Mouse (Mus musculus) forebrain, embryonic 16.5 days (tissue): ENCODE data around the gene Cntf. TPM values are rescaled to one million over a fixed set of nuclear protein-coding genes. Genes with fewer than 3 reads are reported as not detected.

Experiments used
- ATAC-seq: fragments of 200-750 bp; cut with Nextera tagmentation; 2 replicates; pipeline ENCODE4 v1.8.0; 2017; ENCODE audit warnings: mild to moderate bottlenecking, moderate library complexity
- H3K27ac ChIP-seq: fragments of 300-500 bp; sonication (generic); 2 replicates; pipeline ENCODE4 v1.5.1; 2014; ENCODE audit warnings: low read length, control low read depth
- H3K27me3 ChIP-seq: fragments of 300-500 bp; sonication (generic); replicated peaks from 2 replicates; pipeline ENCODE4 v1.6.1; 2014; ENCODE audit warnings: low read length; ENCODE audit not compliant: control insufficient read depth, insufficient read depth
- H3K36me3 ChIP-seq: fragments of 300-500 bp; sonication (generic); 2 replicates; pipeline ENCODE4 v1.6.1; 2014; ENCODE audit not compliant: control insufficient read depth, insufficient read depth
- H3K4me1 ChIP-seq: fragments of 300-500 bp; sonication (generic); replicated peaks from 2 replicates; pipeline ENCODE4 v1.6.1; 2014; ENCODE audit warnings: low read length; ENCODE audit not compliant: control insufficient read depth, insufficient read depth
- H3K4me2 ChIP-seq: fragments of 300-500 bp; sonication (generic); 2 replicates; pipeline ENCODE4 v1.6.1; 2014; ENCODE audit warnings: mild to moderate bottlenecking, low read length, control low read depth
- H3K4me3 ChIP-seq: fragments of 300-500 bp; sonication (generic); replicated peaks from 2 replicates; pipeline ENCODE4 v1.5.1; 2014; ENCODE audit warnings: mild to moderate bottlenecking, low read length, control low read depth
- H3K9ac ChIP-seq: fragments of 300-500 bp; sonication (generic); replicated peaks from 2 replicates; pipeline ENCODE4 v1.6.1; 2014; ENCODE audit warnings: low read depth, low read length, control low read depth
- H3K9me3 ChIP-seq: fragments of 300-500 bp; sonication (generic); 2 replicates; pipeline ENCODE4 v1.6.1; 2016; ENCODE audit warnings: low read length; ENCODE audit not compliant: control insufficient read depth
- WGBS: fragments of 180-500 bp; shearing (Covaris S2); extraction: QIAGEN DNeasy Blood & Tissue Kit; methylation state at CpG from one replicate; pipeline ENCODE4 v1.1.7; 2014; 5-methylcytosine and 5-hydroxymethylcytosine counted together
- polyA plus RNA-seq: library from polyadenylated mRNA; unstranded; fragments of >200 nt; fragmentation: Nextera tagmentation; extraction: Ambion mirVana; gene quantifications from 2 replicates; pipeline ENCODE4 v1.2.1, GENCODE M21; 2015

The Cntf gene
- polyA plus RNA-seq, 1 experiment from 2014 or later = 1.3 TPM

GRCm38 (mm10) chr19:12786803-12787395, 21.5 kb upstream of the Cntf start:
- no peaks in the 10 kb centered on the region for H3K36me3 ChIP-seq
- no peak overlapping the region for H3K9ac ChIP-seq
- no peaks in the 10 kb centered on the region for H3K9me3 ChIP-seq
- 79% methylated on average over 2 of the region's 2 CpGs for WGBS
- H3K4me3 ChIP-seq = no peak overlapping the region
- no peak overlapping the region for H3K4me2 ChIP-seq
- no peak for ATAC-seq
- H3K4me1 ChIP-seq = peaks cover 5% of the 10 kb centered on the region
- no peak overlapping the region for H3K27ac ChIP-seq
- no peaks in the 10 kb centered on the region for H3K27me3 ChIP-seq

DNA sequence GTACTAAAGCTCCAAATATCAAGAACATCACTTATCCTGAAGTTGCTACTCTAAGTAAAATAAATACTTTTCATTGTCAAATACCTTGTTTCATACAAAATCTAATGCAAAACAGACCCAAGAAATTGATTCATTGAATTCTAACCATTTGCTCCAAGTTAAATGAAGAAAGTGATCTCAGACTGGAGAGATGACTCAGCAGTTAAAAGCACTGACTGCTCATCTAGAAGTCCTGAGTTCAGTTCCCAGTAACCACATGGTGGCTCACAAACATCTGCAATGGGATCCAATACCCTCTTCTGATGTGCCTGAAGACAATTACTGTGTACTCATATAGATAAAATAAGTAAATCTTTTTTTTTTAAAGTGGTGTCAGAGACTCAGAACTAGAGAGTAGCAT, 15.0 kb upstream of the Cntf start:
- no peak overlapping the region for H3K27ac ChIP-seq
- no peaks in the 10 kb centered on the region for H3K9me3 ChIP-seq
- no peaks in the 10 kb centered on the region for H3K4me1 ChIP-seq
- ATAC-seq = no peak
- H3K9ac ChIP-seq = no peak overlapping the region
- H3K4me3 ChIP-seq = no peak overlapping the region
- H3K4me2 ChIP-seq = no peak overlapping the region
- no peaks in the 10 kb centered on the region for H3K27me3 ChIP-seq
- peaks cover 11% of the 10 kb centered on the region for H3K36me3 ChIP-seq

- no peak overlapping the region for H3K9ac ChIP-seq
- no peaks in the 10 kb centered on the region for H3K4me1 ChIP-seq
- no peak overlapping the region for H3K4me3 ChIP-seq
- WGBS = 83% methylated on average over 5 of the region's 5 CpGs
- no peaks in the 10 kb centered on the region for H3K9me3 ChIP-seq
- H3K27me3 ChIP-seq = no peaks in the 10 kb centered on the region
- no peak for ATAC-seq
- H3K27ac ChIP-seq = no peak overlapping the region
- H3K36me3 ChIP-seq = peaks cover 15% of the 10 kb centered on the region
- H3K4me2 ChIP-seq = no peak overlapping the region
These were observed 5.5 kb upstream of the Cntf start for GRCm38 (mm10) chr19:12770888-12771287.

DNA sequence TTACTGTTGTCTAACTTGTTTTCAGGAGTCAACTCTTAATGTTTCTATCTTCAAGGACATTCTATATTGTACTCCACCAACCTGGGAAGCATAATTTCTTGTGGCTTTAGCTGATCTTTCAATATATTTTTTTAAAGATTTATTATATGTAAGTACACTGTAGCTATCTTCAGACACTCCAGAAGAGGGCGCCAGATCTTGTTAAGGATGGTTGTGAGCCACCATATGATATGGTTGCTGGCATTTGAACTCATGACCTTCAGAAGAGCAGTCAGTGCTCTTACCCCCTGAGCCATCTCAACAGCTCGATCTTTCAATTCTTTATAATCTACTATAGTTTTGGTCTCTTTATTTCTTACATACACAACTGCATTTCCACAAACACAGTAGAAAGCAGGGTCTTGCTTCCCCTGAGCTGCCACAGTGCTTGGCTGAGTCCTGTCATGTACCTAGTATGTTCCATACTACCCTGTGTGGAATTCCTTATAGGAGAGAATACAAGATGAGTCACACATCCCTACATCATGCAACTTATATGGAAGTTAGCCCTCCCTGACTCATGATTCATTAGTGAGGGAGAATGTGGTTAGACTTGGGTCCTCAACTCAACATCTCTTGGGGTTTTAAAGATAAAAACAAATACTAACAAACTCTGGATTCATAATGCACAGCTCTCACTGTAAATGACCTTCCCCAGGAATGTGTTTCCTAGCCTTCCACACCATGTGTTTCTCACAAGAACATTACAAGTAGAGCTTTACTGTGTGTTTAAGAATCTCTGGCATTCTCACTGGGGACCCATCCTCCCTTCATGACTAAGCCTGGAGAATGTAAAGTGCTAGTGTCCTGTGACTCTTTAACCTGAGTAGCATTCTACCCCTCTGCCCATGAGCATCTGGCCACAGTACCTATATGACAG, 3.0 kb downstream of the Cntf start:
- Histone ChIP-seq H3K27me3 (no peaks in the 10 kb centered on the region), H3K4me1 (0 out of 2 replicates have a peak, but pooled peaks cover 6% of the 10 kb centered on the region), H3K9ac (no peak overlapping the region), H3K9me3 (no peaks in the 10 kb centered on the region), H3K4me2 (no peak overlapping the region), H3K36me3 (peaks cover 15% of the 10 kb centered on the region), H3K4me3 (no peak overlapping the region), H3K27ac (no peak overlapping the region)
- 69% methylated on average over 2 of the region's 2 CpGs for WGBS
- ATAC-seq = no peak

GRCm38 (mm10) chr19:12759656-12760055, 5.8 kb downstream of the Cntf start:
- no peaks in the 10 kb centered on the region for H3K9me3 ChIP-seq
- no peaks in the 10 kb centered on the region for H3K27me3 ChIP-seq
- 29% methylated on average over 2 of the region's 2 CpGs for WGBS
- 0 out of 2 replicates have a peak, but pooled peaks cover 6% of the 10 kb centered on the region for H3K4me1 ChIP-seq
- H3K27ac ChIP-seq = no peak overlapping the region
- H3K4me3 ChIP-seq = no peak overlapping the region
- ATAC-seq = peak; percentile 80
- peaks cover 7% of the 10 kb centered on the region for H3K36me3 ChIP-seq
- H3K9ac ChIP-seq = no peak overlapping the region
- no peak overlapping the region for H3K4me2 ChIP-seq

DNA sequence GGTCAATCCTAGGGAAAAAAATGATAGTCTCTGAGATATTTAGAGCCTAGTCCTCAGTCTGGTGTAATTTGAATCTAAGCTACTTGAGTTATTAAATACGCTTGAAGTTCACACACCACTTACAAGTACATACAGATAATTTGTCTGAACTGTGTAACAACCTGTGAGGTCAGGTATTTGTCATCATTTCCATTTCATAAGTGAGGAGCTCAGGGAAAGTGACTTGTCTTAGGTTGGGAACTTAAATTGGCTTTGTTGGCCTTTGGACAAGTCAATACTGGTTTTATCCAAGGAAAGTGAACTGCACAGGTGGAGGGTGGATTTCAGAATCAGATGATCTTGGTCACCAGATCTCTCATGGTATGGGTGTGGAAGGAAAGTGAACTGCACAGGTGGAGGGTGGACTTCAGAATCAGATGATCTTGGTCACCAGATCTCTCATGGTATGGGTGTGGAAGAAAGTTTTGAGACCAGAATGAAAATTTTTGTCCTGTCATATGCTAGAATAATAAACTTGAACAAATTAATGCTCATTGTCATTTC, 6.4 kb downstream of the Cntf start:
- 98% methylated on average over 1 of the region's 1 CpGs for WGBS
- H3K27me3 ChIP-seq = no peaks in the 10 kb centered on the region
- H3K4me1 ChIP-seq = 0 out of 2 replicates have a peak, but pooled peaks cover 6% of the 10 kb centered on the region
- peaks cover 4% of the 10 kb centered on the region for H3K36me3 ChIP-seq
- H3K4me2 ChIP-seq = no peak overlapping the region
- no peak for ATAC-seq
- no peak overlapping the region for H3K27ac ChIP-seq
- H3K9ac ChIP-seq = no peak overlapping the region
- H3K4me3 ChIP-seq = no peak overlapping the region
- H3K9me3 ChIP-seq = no peaks in the 10 kb centered on the region

- WGBS = 83% methylated on average over 3 of the region's 3 CpGs
- Histone ChIP-seq H3K4me3 (no peak overlapping the region), H3K36me3 (no peaks in the 10 kb centered on the region), H3K27me3 (no peaks in the 10 kb centered on the region), H3K4me2 (no peak overlapping the region), H3K27ac (no peak overlapping the region), H3K9me3 (no peaks in the 10 kb centered on the region), H3K4me1 (0 out of 2 replicates have a peak, but pooled peaks cover 6% of the 10 kb centered on the region), H3K9ac (no peak overlapping the region)
- no peak for ATAC-seq
These were observed 9.1 kb downstream of the Cntf start for GRCm38 (mm10) chr19:12756286-12756685.

- H3K4me3 ChIP-seq = no peak overlapping the region
- H3K36me3 ChIP-seq = no peaks in the 10 kb centered on the region
- H3K4me2 ChIP-seq = no peak overlapping the region
- ATAC-seq = no peak
- no peaks in the 10 kb centered on the region for H3K9me3 ChIP-seq
- H3K4me1 ChIP-seq = no peaks in the 10 kb centered on the region
- no peak overlapping the region for H3K27ac ChIP-seq
- no peak overlapping the region for H3K9ac ChIP-seq
- 92% methylated on average over 2 of the region's 2 CpGs for WGBS
- no peaks in the 10 kb centered on the region for H3K27me3 ChIP-seq
These were observed 33.5 kb downstream of the Cntf start for GRCm38 (mm10) chr19:12731950-12732349.

GRCm38 (mm10) chr19:12731036-12731435, 34.4 kb downstream of the Cntf start:
- H3K36me3 ChIP-seq = no peaks in the 10 kb centered on the region

More at GRCm38 (mm10) chr19:12731036-12731435, 34.4 kb downstream of the Cntf start:
- Histone ChIP-seq H3K27ac (no peak overlapping the region), H3K4me3 (no peak overlapping the region), H3K27me3 (no peaks in the 10 kb centered on the region), H3K4me2 (no peak overlapping the region), H3K9ac (no peak overlapping the region), H3K4me1 (no peaks in the 10 kb centered on the region), H3K9me3 (no peaks in the 10 kb centered on the region)
- WGBS = 51% methylated on average over 1 of the region's 1 CpGs
- ATAC-seq = no peak
